Mouse (Mus musculus): ENCODE measurements at regions not wholly inside any gene's neighbourhood (a gene's known extent, or its start where the extent isn't known, plus 50 kb on each side); places are given as distances from the start of the nearest gene placed in this dataset.

GRCm38 (mm10) chr2:172815146-172815545 is 125.0 kb downstream of the Bmp7 start:
- DNase-seq (ENCODE audit: extremely low spot score, low read depth, low spot score): no peak

- no peak for DNase-seq (ENCODE audit: extremely low spot score, low read depth, low spot score)
Measured at GRCm38 (mm10) chr2:172817058-172817745, 122.9 kb downstream of the Bmp7 start.
